Mouse (Mus musculus) CH12.LX (cell line): ENCODE measurements at regions not wholly inside any gene's neighbourhood (a gene's known extent, or its start where the extent isn't known, plus 50 kb on each side); places are given as distances from the start of the nearest gene placed in this dataset.

ENCODE experiments used
- DNase-seq: peaks from one replicate; pipeline ENCODE4 v3.0.0-alpha.2; 2013; ENCODE audit errors: extremely low read depth
- H3K27ac ChIP-seq: 2 replicates; pipeline ENCODE4 v1.5.1; 2012; ENCODE audit warnings: low read depth, mild to moderate bottlenecking, control low read depth, moderate library complexity; ENCODE audit not compliant: insufficient read depth
- H3K27me3 ChIP-seq: replicated peaks from 2 replicates; pipeline ENCODE3; 2012; ENCODE audit warnings: inconsistent platforms
- H3K36me3 ChIP-seq, 2 experiments: replicated peaks in 1 of 2; 2 replicates each; pipeline versions ENCODE3 to v1.6.1; 2012; ENCODE audit warnings: inconsistent platforms in 1 of 2, low read length in 1 of 2, mild to moderate bottlenecking in 1 of 2, mixed read lengths in 1 of 2, moderate library complexity in 1 of 2; ENCODE audit not compliant: control insufficient read depth in 1 of 2, insufficient read depth in 1 of 2
- H3K4me1 ChIP-seq, 2 experiments: 2 replicates each; pipeline ENCODE4 v1.6.1; 2012; ENCODE audit warnings: inconsistent platforms in 1 of 2, moderate library complexity in 1 of 2; ENCODE audit not compliant: insufficient read depth in 2 of 2, control insufficient read depth in 1 of 2
- H3K4me2 ChIP-seq: 2 replicates; pipeline ENCODE4 v1.6.1; 2012; ENCODE audit warnings: low read depth, mild to moderate bottlenecking, control low read depth; ENCODE audit not compliant: poor library complexity, insufficient read depth, severe bottlenecking
- H3K4me3 ChIP-seq, 3 experiments: fragments of 150-350 bp in 1 of 3; sonication (generic) in 1 of 3; replicated peaks in 1 of 3; 2 replicates each; pipeline versions ENCODE3 to v1.5.1; 2011 to 2012; ENCODE audit warnings: low read depth in 2 of 3, low read length in 2 of 3, mild to moderate bottlenecking in 2 of 3, moderate library complexity in 2 of 3, control low read depth in 1 of 3, improper control_type of control experiment in 1 of 3, inconsistent platforms in 1 of 3, mixed read lengths in 1 of 3; ENCODE audit not compliant: poor library complexity in 1 of 3
- H3K79me2 ChIP-seq: replicated peaks from 2 replicates; pipeline ENCODE4 v1.6.1; 2012; ENCODE audit warnings: mild to moderate bottlenecking, moderate library complexity; ENCODE audit not compliant: control insufficient read depth, poor library complexity, insufficient read depth, severe bottlenecking; ENCODE audit errors: extremely low read depth
- H3K9ac ChIP-seq: 2 replicates; pipeline ENCODE4 v1.6.1; 2012; ENCODE audit warnings: low read depth, mild to moderate bottlenecking, control low read depth, moderate library complexity; ENCODE audit not compliant: insufficient read depth
- H3K9me3 ChIP-seq: replicated peaks from 2 replicates; pipeline ENCODE3; 2012; ENCODE audit warnings: low read length, inconsistent platforms, mixed read lengths
- BHLHE40 ChIP-seq: IDR thresholded peaks from 2 replicates; pipeline ENCODE4 v1.6.1; 2011; ENCODE audit warnings: mild to moderate bottlenecking, low read depth, low read length, improper control_type of control experiment
- CHD2 ChIP-seq: IDR thresholded peaks from 2 replicates; pipeline ENCODE4 v1.6.1; 2011; ENCODE audit warnings: low read length, improper control_type of control experiment
- E2F4 ChIP-seq: IDR thresholded peaks from 2 replicates; pipeline ENCODE4 v1.6.1; 2011; ENCODE audit warnings: low read depth, low read length, improper control_type of control experiment; ENCODE audit not compliant: insufficient replicate concordance
- EP300 ChIP-seq: IDR thresholded peaks from 2 replicates; pipeline ENCODE4 v1.6.1; 2011; ENCODE audit warnings: low read length, improper control_type of control experiment
- GABPA ChIP-seq: IDR thresholded peaks from 2 replicates; pipeline ENCODE4 v1.6.1; 2012; ENCODE audit warnings: low read depth, low read length, improper control_type of control experiment, inconsistent platforms; ENCODE audit not compliant: insufficient replicate concordance
- HCFC1 ChIP-seq: IDR thresholded peaks from 2 replicates; pipeline ENCODE4 v1.6.1; 2012; ENCODE audit warnings: low read depth, mild to moderate bottlenecking, inconsistent platforms, low read length, improper control_type of control experiment
- JUND ChIP-seq: conservative IDR thresholded peaks from 2 replicates; pipeline ENCODE4 v1.6.1; 2011; ENCODE audit warnings: low read depth, low read length, improper control_type of control experiment
- NELFE ChIP-seq: IDR thresholded peaks from 2 replicates; pipeline ENCODE4 v1.6.1; 2011; ENCODE audit warnings: low read depth, low read length, improper control_type of control experiment
- NRF1 ChIP-seq: IDR thresholded peaks from 2 replicates; pipeline ENCODE4 v1.6.1; 2014; ENCODE audit warnings: low read depth, mild to moderate bottlenecking, inconsistent platforms, low read length, improper control_type of control experiment, moderate library complexity
- PAX5 ChIP-seq: IDR thresholded peaks from 2 replicates; pipeline ENCODE4 v1.6.1; 2012; ENCODE audit warnings: low read length, inconsistent platforms, mixed read lengths
- POLR2A ChIP-seq: IDR thresholded peaks from 2 replicates; pipeline ENCODE4 v1.6.1; 2011; ENCODE audit warnings: low read depth, mild to moderate bottlenecking, improper control_type of control experiment, low read length
- SIN3A ChIP-seq: IDR thresholded peaks from 2 replicates; pipeline ENCODE4 v1.6.1; 2012; ENCODE audit warnings: low read length, improper control_type of control experiment, inconsistent platforms
- TBP ChIP-seq: conservative IDR thresholded peaks from 2 replicates; pipeline ENCODE4 v1.6.1; 2011; ENCODE audit warnings: low read depth, low read length, improper control_type of control experiment
- ZC3H11A ChIP-seq: IDR thresholded peaks from 2 replicates; pipeline ENCODE4 v1.6.1; 2012; ENCODE audit warnings: low read depth, mild to moderate bottlenecking, inconsistent platforms, low read length, improper control_type of control experiment
- ZMIZ1 ChIP-seq: IDR thresholded peaks from 2 replicates; pipeline ENCODE4 v1.6.1; 2012; ENCODE audit warnings: low read depth, mild to moderate bottlenecking, inconsistent platforms, low read length, improper control_type of control experiment
- dilution Hi-C: fragments of 300-500 bp; cut with MboI; formaldehyde crosslinking; loops from 2 replicates; pipeline ENCODE4 v1.14.3; 2020; ENCODE audit warnings: low sequenced_read_pairs; ENCODE audit not compliant: extremely low pct_unique_long_range_greater_than_20kb, extremely low pct_ligation_motif_present
- in situ Hi-C: fragments of 300-500 bp; cut with MboI; formaldehyde crosslinking; loops from 3 replicates; pipeline ENCODE4 v1.14.3; 2019; ENCODE audit warnings: low sequenced_read_pairs, low pct_ligation_motif_present, low pct_unique_long_range_greater_than_20kb, mixed read lengths

DNA sequence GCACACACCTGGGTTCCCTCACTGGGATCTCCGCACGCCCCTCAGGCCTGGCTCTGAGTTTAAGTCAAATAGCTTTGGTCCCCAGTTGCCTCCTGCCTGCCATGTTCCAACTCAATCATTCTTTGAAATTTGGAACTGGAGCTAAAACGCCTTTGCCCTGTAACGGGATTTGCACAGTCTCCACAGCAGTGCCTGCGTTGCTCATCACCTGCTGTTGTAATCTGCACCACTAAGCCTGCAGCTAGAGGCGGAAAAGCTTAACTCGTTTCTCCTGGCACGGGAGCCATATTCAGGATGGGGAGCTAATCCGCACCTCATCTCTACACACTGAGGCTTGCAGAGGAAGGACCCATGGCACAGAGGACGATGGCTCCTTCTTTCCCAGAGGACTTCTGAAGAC is 147.2 kb upstream of the Gm4791 start:
- H3K9me3 ChIP-seq, result peaks cover 96% of the 10 kb centered on the region
- H3K27ac ChIP-seq, result no peak overlapping the region
- no peaks in the 10 kb centered on the region for H3K4me1 ChIP-seq
- in situ Hi-C loops, result no loop called here
- no peak overlapping the region for H3K9ac ChIP-seq
- dilution Hi-C loops, result no loop called here
- DNase-seq, result no peak
- H3K4me3 ChIP-seq, result no peak overlapping the region
- no peaks in the 10 kb centered on the region for H3K79me2 ChIP-seq
- TF ChIP-seq JUND (no peak), E2F4 (no peak), TBP (no peak)
- no peaks in the 10 kb centered on the region for H3K27me3 ChIP-seq
- no peaks in the 10 kb centered on the region for H3K36me3 ChIP-seq
- H3K4me2 ChIP-seq, result no peak overlapping the region

- no peaks in the 10 kb centered on the region for H3K36me3 ChIP-seq
- H3K4me3 ChIP-seq, result no peak overlapping the region
- H3K79me2 ChIP-seq, result no peaks in the 10 kb centered on the region
- DNase-seq, result no peak
- no peak overlapping the region for H3K27ac ChIP-seq
- no peaks in the 10 kb centered on the region for H3K4me1 ChIP-seq
- no peak for TF ChIP-seq EP300
- no peak for TF ChIP-seq NRF1
- TF ChIP-seq GABPA, result no peak
- no peak for TF ChIP-seq ZMIZ1
- TF ChIP-seq NELFE, result no peak
- dilution Hi-C loops (no loop called here), in situ Hi-C loops (no loop called here)
- H3K4me2 ChIP-seq, result no peak overlapping the region
- no peak overlapping the region for H3K9ac ChIP-seq
- peaks cover 93% of the 10 kb centered on the region for H3K9me3 ChIP-seq
- no peaks in the 10 kb centered on the region for H3K27me3 ChIP-seq
Observed at GRCm38 (mm10) chr9:46845276-46845675, 153.3 kb upstream of the Gm4791 start.

GRCm38 (mm10) chr9:46843781-46844180 is 154.8 kb upstream of the Gm4791 start:
- TF ChIP-seq SIN3A (no peak), TBP (no peak), NRF1 (no peak), CHD2 (no peak), NELFE (no peak), ZC3H11A (no peak), PAX5 (no peak), HCFC1 (no peak), POLR2A (no peak), BHLHE40 (no peak)
- TF ChIP-seq, all 38 proteins: peak for 0
- Histone ChIP-seq H3K79me2 (no peaks in the 10 kb centered on the region), H3K27ac (no peak overlapping the region), H3K4me2 (no peak overlapping the region), H3K27me3 (no peaks in the 10 kb centered on the region), H3K9ac (no peak overlapping the region), H3K9me3 (peaks cover 84% of the 10 kb centered on the region), H3K4me1 (no peaks in the 10 kb centered on the region), H3K36me3 (no peaks in the 10 kb centered on the region), H3K4me3 (no peak overlapping the region)
- dilution Hi-C loops, result no loop called here
- DNase-seq, result no peak
- in situ Hi-C loops, result no loop called here
